Mouse (Mus musculus) liver, embryonic 12.5 days (tissue): ENCODE measurements around the gene Ccdc81. TPM values are rescaled to one million over a fixed set of nuclear protein-coding genes. Genes with fewer than 3 reads are reported as not detected.

Source experiments
- ATAC-seq: fragments of 200-750 bp; cut with Nextera tagmentation; 2 replicates; pipeline ENCODE4 v1.8.0; 2017; ENCODE audit warnings: moderate number of reproducible peaks, mild to moderate bottlenecking, moderate library complexity
- H3K27ac ChIP-seq: fragments of 300-500 bp; sonication (generic); 2 replicates; pipeline ENCODE4 v1.5.1; 2016; ENCODE audit warnings: mild to moderate bottlenecking
- H3K27me3 ChIP-seq: fragments of 300-500 bp; sonication (generic); replicated peaks from 2 replicates; pipeline ENCODE4 v1.6.1; 2016; ENCODE audit warnings: mild to moderate bottlenecking, moderate library complexity
- H3K36me3 ChIP-seq: fragments of 300-500 bp; sonication (generic); 2 replicates; pipeline ENCODE4 v1.6.1; 2016; ENCODE audit warnings: mild to moderate bottlenecking, moderate library complexity
- H3K4me1 ChIP-seq: fragments of 300-500 bp; sonication (generic); 2 replicates; pipeline ENCODE4 v1.6.1; 2016
- H3K4me2 ChIP-seq: fragments of 300-500 bp; sonication (generic); 2 replicates; pipeline ENCODE4 v1.6.1; 2016; ENCODE audit warnings: mild to moderate bottlenecking, moderate library complexity
- H3K4me3 ChIP-seq: fragments of 300-500 bp; sonication (generic); 2 replicates; pipeline ENCODE4 v1.5.1; 2016; ENCODE audit warnings: mild to moderate bottlenecking, moderate library complexity
- H3K9ac ChIP-seq: fragments of 300-500 bp; sonication (generic); 2 replicates; pipeline ENCODE4 v1.6.1; 2016; ENCODE audit warnings: mild to moderate bottlenecking, moderate library complexity
- H3K9me3 ChIP-seq: fragments of 300-500 bp; sonication (generic); replicated peaks from 2 replicates; pipeline ENCODE4 v1.6.1; 2016; ENCODE audit warnings: mild to moderate bottlenecking, moderate library complexity
- WGBS: fragments of 180-500 bp; shearing (Covaris S2); methylation state at CpG from one replicate; pipeline ENCODE4 v1.1.7; 2016; ENCODE audit not compliant: insufficient replicate concordance; 5-methylcytosine and 5-hydroxymethylcytosine counted together
- polyA plus RNA-seq: library from polyadenylated mRNA; unstranded; fragments of >200 nt; fragmentation: Nextera tagmentation; extraction: Ambion mirVana; gene quantifications from 2 replicates; pipeline ENCODE4 v1.2.1, GENCODE M21; 2016

Ccdc81 gene
- polyA plus RNA-seq, 1 experiment from 2014 or later = not detected

GRCm38 (mm10) chr7:89855196-89855595, 48.2 kb downstream of the Ccdc81 start:
- H3K27ac ChIP-seq = no peak overlapping the region
- no peak overlapping the region for H3K4me3 ChIP-seq
- no peak overlapping the region for H3K4me2 ChIP-seq
- H3K4me1 ChIP-seq = no peaks in the 10 kb centered on the region
- H3K27me3 ChIP-seq = no peaks in the 10 kb centered on the region
- ATAC-seq = no peak
- WGBS = 48% methylated on average over 1 of the region's 1 CpGs
- H3K9me3 ChIP-seq = no peaks in the 10 kb centered on the region
- H3K9ac ChIP-seq = no peak overlapping the region
- no peaks in the 10 kb centered on the region for H3K36me3 ChIP-seq

GRCm38 (mm10) chr7:89853131-89853530, 50.3 kb downstream of the Ccdc81 start:
- no peaks in the 10 kb centered on the region for H3K27me3 ChIP-seq
- H3K4me3 ChIP-seq = no peak overlapping the region
- H3K4me2 ChIP-seq = no peak overlapping the region
- no peak overlapping the region for H3K9ac ChIP-seq
- no peaks in the 10 kb centered on the region for H3K36me3 ChIP-seq
- H3K4me1 ChIP-seq = no peaks in the 10 kb centered on the region
- ATAC-seq = no peak
- no peak overlapping the region for H3K27ac ChIP-seq
- H3K9me3 ChIP-seq = no peaks in the 10 kb centered on the region
- WGBS = 59% methylated on average over 5 of the region's 5 CpGs

DNA sequence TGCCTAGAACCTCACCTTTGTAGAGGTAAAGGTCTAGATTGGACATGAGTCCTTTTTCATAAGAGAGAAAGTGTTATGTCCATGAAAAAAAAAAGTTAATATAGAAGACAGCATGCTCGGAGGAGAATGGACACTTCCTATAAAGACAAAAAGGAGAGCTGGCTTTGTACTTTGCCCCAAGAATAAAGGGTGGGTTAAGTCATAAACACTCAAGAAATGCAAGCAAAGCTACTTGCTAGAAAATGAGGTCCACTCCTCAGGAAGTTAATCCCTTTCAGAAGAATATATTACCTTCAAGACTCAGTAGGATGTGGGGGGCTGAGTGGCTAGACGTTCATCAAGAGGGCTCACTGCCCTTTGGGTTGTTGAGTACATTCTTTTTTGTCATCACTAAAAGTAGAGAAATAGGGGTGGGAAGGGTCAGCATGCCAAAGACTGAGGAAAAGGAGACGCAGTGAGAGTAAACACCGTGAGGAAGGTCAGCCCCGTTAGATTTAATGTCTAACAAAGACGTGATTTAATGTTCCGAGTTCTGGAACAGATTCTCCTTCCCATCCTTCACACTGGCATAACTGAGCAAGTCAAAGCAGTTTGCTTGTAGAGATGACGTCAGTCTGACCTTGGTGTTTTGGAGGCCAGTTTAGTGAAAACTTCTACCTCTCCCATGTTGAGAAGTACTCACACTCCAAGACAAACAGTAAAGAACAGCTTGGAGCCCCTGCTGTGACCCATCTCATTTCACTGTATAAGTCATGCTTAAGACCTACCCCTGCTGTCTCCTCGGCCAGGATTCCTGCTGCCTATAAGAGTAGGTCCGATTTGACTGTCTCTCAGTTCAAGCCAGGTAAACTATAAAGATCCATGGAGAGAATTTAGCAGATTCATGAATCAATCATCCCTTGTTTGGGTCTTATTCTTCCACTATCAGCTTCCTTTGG, 51.0 kb downstream of the Ccdc81 start:
- no peak overlapping the region for H3K4me2 ChIP-seq
- H3K27ac ChIP-seq = no peak overlapping the region
- H3K36me3 ChIP-seq = no peaks in the 10 kb centered on the region
- no peaks in the 10 kb centered on the region for H3K4me1 ChIP-seq
- 66% methylated on average over 10 of the region's 10 CpGs for WGBS
- H3K9me3 ChIP-seq = no peaks in the 10 kb centered on the region
- ATAC-seq = no peak
- no peak overlapping the region for H3K9ac ChIP-seq
- H3K4me3 ChIP-seq = no peak overlapping the region
- H3K27me3 ChIP-seq = no peaks in the 10 kb centered on the region

DNA sequence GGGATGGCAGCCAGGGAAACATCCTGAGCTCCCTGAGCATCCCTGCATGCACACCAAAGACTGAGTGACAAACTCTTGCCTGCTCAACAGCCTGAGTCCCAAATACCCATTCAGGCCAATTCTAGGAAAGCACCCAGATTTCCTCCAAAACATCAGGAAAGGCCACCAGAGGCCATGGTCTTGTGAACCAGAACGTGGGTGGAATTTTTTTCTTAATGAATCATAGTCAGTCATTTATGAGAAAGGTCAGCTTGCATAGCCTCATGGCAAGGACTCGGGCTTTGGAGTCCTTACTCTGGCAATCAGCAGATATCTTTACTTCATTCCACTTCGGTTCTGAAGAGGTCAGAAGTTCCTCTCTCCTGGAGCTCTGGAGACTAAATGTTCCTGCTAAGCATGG, 52.9 kb downstream of the Ccdc81 start:
- 46% methylated on average over 3 of the region's 3 CpGs for WGBS
- ATAC-seq = no peak

GRCm38 (mm10) chr7:89845669-89846068, 57.8 kb downstream of the Ccdc81 start:
- WGBS = 62% methylated on average over 4 of the region's 4 CpGs
- ATAC-seq = no peak
- H3K4me3 ChIP-seq = no peak overlapping the region
- no peaks in the 10 kb centered on the region for H3K36me3 ChIP-seq
- no peaks in the 10 kb centered on the region for H3K27me3 ChIP-seq
- H3K9ac ChIP-seq = no peak overlapping the region
- no peak overlapping the region for H3K4me2 ChIP-seq
- H3K27ac ChIP-seq = no peak overlapping the region
- no peaks in the 10 kb centered on the region for H3K9me3 ChIP-seq
- no peaks in the 10 kb centered on the region for H3K4me1 ChIP-seq

More for the DNA sequence above, 52.9 kb downstream of the Ccdc81 start:
- Histone ChIP-seq H3K36me3 (no peaks in the 10 kb centered on the region), H3K4me1 (no peaks in the 10 kb centered on the region), H3K27ac (no peak overlapping the region), H3K27me3 (no peaks in the 10 kb centered on the region), H3K9me3 (no peaks in the 10 kb centered on the region), H3K4me2 (no peak overlapping the region), H3K4me3 (no peak overlapping the region), H3K9ac (no peak overlapping the region)

GRCm38 (mm10) chr7:89843533-89843932, 59.9 kb downstream of the Ccdc81 start:
- Histone ChIP-seq H3K36me3 (no peaks in the 10 kb centered on the region), H3K27me3 (no peaks in the 10 kb centered on the region), H3K4me2 (no peak overlapping the region), H3K4me3 (no peak overlapping the region), H3K4me1 (no peaks in the 10 kb centered on the region), H3K9me3 (no peaks in the 10 kb centered on the region), H3K9ac (no peak overlapping the region), H3K27ac (no peak overlapping the region)
- WGBS = 26% methylated on average over 6 of the region's 6 CpGs
- no peak for ATAC-seq

DNA sequence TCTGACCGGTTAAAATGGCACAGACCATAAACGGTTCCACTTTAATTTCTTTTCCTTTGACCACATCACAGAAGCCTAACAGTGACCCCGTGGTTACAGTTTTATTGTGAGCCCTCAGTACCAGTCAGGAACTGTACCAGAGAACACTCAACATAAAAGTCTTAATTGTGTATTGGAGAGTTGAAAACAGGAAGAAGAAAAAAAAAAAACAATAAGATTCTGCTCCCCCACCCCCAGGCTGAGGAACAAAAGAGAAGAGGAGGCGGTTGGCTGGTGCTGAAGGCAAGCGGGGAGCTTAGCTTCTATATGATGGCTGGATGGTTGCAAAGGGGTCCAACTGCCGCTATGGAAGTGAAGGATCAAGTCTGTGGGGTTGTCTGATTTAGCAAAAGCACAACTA, 60.3 kb downstream of the Ccdc81 start:
- H3K4me2 ChIP-seq = no peak overlapping the region
- 36% methylated on average over 6 of the region's 6 CpGs for WGBS
- H3K9ac ChIP-seq = no peak overlapping the region
- no peak overlapping the region for H3K4me3 ChIP-seq
- no peaks in the 10 kb centered on the region for H3K9me3 ChIP-seq
- no peak overlapping the region for H3K27ac ChIP-seq
- no peaks in the 10 kb centered on the region for H3K4me1 ChIP-seq
- no peaks in the 10 kb centered on the region for H3K36me3 ChIP-seq
- ATAC-seq = no peak
- no peaks in the 10 kb centered on the region for H3K27me3 ChIP-seq

GRCm38 (mm10) chr7:89842404-89842715, 61.1 kb downstream of the Ccdc81 start:
- Histone ChIP-seq H3K27me3 (no peaks in the 10 kb centered on the region), H3K4me2 (no peak overlapping the region), H3K36me3 (no peaks in the 10 kb centered on the region), H3K9ac (no peak overlapping the region), H3K27ac (no peak overlapping the region), H3K4me3 (no peak overlapping the region), H3K4me1 (no peaks in the 10 kb centered on the region), H3K9me3 (no peaks in the 10 kb centered on the region)
- 79% methylated on average over 5 of the region's 5 CpGs for WGBS
- no peak for ATAC-seq

DNA sequence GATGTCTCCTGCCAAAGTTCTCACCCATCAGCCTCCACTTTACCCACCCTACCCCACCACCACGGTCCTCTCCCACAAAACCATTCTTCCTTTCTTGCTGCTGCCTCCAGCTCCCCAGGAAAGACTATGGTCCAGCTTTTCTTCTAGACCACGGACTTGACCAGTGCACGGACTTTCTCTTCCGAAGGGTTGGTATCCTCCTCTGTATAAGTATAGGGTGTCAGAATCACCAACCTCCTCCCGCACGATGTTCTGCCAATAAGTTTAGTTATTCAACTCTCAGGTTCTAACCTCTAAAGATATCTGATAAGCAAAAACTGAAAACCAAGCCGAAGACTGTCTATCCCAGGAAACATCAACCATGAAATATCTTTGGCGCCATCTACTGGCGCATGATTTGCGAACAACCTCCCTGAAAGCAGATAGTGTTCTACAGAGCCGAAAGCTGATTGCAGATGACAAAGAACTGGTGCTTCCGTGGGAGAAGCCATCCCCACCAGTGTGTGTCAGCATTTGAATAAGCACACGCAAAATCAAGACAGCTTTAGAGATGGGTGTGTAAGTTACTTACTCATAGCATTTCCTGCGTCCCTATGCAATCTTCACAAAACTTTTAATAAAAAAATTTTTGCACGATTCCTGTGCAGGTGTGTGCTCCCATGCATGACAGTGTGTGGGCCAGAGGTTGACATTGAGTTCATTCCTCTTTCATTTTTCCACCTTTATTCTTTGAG, 61.6 kb downstream of the Ccdc81 start:
- H3K4me3 ChIP-seq = no peak overlapping the region
- no peak overlapping the region for H3K9ac ChIP-seq
- no peak for ATAC-seq
- H3K4me2 ChIP-seq = no peak overlapping the region
- no peaks in the 10 kb centered on the region for H3K9me3 ChIP-seq
- H3K27ac ChIP-seq = no peak overlapping the region
- H3K36me3 ChIP-seq = no peaks in the 10 kb centered on the region
- no peaks in the 10 kb centered on the region for H3K27me3 ChIP-seq
- H3K4me1 ChIP-seq = no peaks in the 10 kb centered on the region
- WGBS = 32% methylated on average over 15 of the region's 15 CpGs

DNA sequence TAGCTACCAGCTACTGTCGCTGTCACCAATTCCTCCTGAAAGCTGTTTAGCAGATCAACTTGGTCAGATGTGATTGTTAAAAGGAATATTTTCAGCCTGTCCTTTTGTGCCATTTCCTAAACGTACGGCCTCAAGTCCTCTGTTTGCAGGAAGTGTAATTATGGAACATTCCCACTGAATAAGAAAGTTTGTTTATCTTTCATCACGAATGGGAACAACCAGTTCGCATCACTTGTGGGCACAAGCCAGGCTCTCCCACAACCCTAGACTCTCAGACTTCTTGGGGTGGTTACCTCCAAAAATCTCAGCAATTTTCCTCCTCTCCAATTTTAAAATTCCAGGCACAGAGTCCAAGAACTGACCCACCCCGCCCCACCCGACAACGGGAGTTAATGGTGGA, 63.7 kb downstream of the Ccdc81 start:
- Histone ChIP-seq H3K9me3 (no peaks in the 10 kb centered on the region), H3K4me1 (no peaks in the 10 kb centered on the region), H3K36me3 (no peaks in the 10 kb centered on the region), H3K4me3 (no peak overlapping the region), H3K27me3 (no peaks in the 10 kb centered on the region), H3K27ac (no peak overlapping the region), H3K4me2 (no peak overlapping the region), H3K9ac (no peak overlapping the region)
- 75% methylated on average over 8 of the region's 8 CpGs for WGBS
- ATAC-seq = no peak

DNA sequence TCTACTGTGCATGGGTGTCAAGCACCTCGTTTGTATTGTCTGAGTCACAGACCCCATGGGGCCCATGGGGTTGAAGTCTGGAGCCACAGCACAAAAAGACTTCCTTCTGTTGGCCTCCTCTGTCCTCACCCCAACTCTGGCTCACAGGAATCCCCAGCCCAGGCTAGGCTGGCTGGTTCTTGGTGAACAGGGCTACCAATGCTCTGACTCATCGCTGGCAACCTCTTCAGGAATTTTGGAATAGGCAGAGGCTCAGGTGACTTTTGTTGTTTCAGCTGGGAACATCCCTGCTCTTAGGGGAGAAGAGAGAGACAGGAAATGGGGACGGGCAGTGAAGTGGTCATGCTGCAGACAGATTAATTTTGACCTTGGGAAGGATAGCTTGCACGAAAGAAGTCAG, 65.6 kb downstream of the Ccdc81 start:
- H3K4me2 ChIP-seq = no peak overlapping the region
- no peak overlapping the region for H3K27ac ChIP-seq
- no peaks in the 10 kb centered on the region for H3K36me3 ChIP-seq
- no peaks in the 10 kb centered on the region for H3K4me1 ChIP-seq
- no peak for ATAC-seq
- WGBS = 44% methylated on average over 4 of the region's 4 CpGs
- no peaks in the 10 kb centered on the region for H3K9me3 ChIP-seq
- H3K4me3 ChIP-seq = no peak overlapping the region
- H3K9ac ChIP-seq = no peak overlapping the region
- H3K27me3 ChIP-seq = no peaks in the 10 kb centered on the region

- Histone ChIP-seq H3K4me3 (no peak overlapping the region), H3K27me3 (no peaks in the 10 kb centered on the region), H3K4me2 (no peak overlapping the region), H3K9ac (no peak overlapping the region), H3K36me3 (no peaks in the 10 kb centered on the region), H3K9me3 (no peaks in the 10 kb centered on the region), H3K4me1 (no peaks in the 10 kb centered on the region), H3K27ac (no peak overlapping the region)
- WGBS = 80% methylated on average over 7 of the region's 7 CpGs
- ATAC-seq = no peak
These were observed 66.8 kb downstream of the Ccdc81 start for GRCm38 (mm10) chr7:89836676-89837075.
